Mouse (Mus musculus) thymus, adult 2 months (tissue): Measurements from ENCODE around the gene Adarb2.

Experiments used
- CTCF ChIP-seq: fragments of 200-500 bp; IDR thresholded peaks from 2 replicates; pipeline ENCODE4 v1.5.1; 2012; ENCODE audit warnings: mild to moderate bottlenecking, control low read depth, low read length, moderate library complexity, borderline replicate concordance; ENCODE audit not compliant: control insufficient read depth, poor library complexity, insufficient read depth; ENCODE audit errors: extremely low read depth
- POLR2A ChIP-seq: fragments of 200-500 bp; IDR thresholded peaks from 2 replicates; pipeline ENCODE4 v1.6.1; 2012; ENCODE audit warnings: mild to moderate bottlenecking, low read length, control low read depth, moderate library complexity; ENCODE audit not compliant: control insufficient read depth, poor library complexity, insufficient read depth; ENCODE audit errors: extremely low read depth

DNA sequence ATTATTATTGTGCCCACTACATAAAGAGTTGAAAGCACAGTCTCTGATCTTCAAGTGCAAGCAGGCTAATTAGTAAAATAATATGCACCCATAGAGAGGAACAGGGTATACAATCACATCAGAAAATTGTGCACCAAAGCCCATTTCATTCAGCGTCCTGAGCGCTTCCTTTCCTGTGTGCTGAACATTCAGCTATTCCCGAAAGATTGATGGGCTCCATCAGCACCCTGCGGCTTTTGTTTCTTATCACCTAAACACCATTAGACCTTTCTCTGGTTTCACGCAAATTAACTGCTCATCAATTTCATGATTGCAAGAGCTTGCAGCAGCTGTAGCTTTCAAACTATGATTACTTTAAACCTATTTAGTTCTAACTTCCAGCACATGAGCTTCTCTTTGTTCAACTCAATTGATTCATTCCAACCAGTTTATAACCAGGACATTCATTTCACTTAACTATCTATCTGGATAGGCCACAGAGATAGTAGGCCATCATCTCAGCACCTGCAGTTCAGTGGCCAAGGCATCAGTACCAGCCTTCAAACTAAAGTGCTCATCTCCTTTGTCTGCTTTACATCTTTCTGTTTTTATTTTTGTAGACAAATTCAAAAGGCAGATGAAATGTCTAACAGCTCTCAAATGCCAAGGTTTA, 45.5 kb downstream of the Adarb2 start:
- TF ChIP-seq CTCF = no peak
- TF ChIP-seq POLR2A = no peak
